Mouse (Mus musculus) cerebral cortex, adult 2 months (tissue): ENCODE results near the gene Aldh1a3.

Source experiments
- WGBS: fragments of 180-500 bp; shearing (Covaris S2); methylation state at CpG from one replicate; pipeline ENCODE4 v1.1.7; 2018; 5-methylcytosine and 5-hydroxymethylcytosine counted together

Aldh1a3 gene

DNA sequence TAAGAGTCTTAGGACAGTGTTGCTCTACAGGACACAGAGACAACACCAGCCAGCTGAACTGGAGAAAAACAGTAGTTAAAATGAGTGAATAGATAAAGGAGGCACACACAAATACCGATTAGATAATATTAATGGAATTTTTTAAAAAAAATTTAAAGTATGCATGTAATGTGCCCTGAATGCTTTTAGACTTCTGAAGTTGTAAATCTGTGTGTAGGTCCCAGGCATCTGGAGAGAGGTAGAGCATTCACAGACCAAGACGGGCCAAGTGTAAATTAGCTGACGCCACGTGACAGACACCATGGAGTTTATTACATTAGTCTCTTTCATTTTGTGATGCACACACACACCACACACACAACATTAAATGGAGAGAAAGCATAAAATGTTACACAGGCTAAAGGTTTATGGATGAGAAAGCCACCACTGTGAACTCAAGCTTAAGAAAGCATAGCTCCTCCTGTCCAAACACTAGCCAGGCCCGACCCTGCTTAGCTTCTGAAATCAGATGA, 57.3 kb downstream of the Aldh1a3 start:
- WGBS: 80% methylated on average over 5 of the region's 5 CpGs

GRCm38 (mm10) chr7:66369071-66369933, 58.0 kb downstream of the Aldh1a3 start:
- 67% methylated on average over 5 of the region's 5 CpGs for WGBS

- WGBS: 71% methylated on average over 2 of the region's 2 CpGs
Measured at GRCm38 (mm10) chr7:66365904-66366303, 61.4 kb downstream of the Aldh1a3 start, which contains the start of gene Gm10974. Gene Gm10974 (plus strand): TSS chr7:66365905.

DNA sequence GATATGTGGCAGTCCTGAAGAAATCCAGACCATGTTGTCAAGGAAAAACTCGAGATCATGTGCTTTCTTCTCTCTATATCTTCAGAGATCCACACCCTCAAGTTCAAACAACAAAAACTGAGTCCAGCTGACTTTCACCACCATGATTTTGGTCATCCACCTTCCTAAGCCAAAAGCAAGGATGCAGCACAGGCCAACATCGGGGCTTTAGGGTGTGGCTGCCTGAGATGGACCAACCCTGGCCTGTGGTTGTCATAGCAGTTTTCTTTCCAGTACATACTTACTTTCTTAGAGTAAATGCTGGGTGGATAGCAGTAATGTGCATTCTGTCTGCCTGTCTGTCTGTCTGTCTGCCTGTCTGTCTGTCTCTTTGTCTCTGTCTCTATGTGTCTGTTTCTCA, 61.9 kb downstream of the Aldh1a3 start:
- WGBS: 80% methylated on average over 2 of the region's 2 CpGs

GRCm38 (mm10) chr7:66364491-66364890, 62.8 kb downstream of the Aldh1a3 start:
- WGBS: 97% methylated on average over 11 of the region's 11 CpGs

GRCm38 (mm10) chr7:66359044-66359443, 68.3 kb downstream of the Aldh1a3 start:
- WGBS: 92% methylated on average over 4 of the region's 4 CpGs

- 97% methylated on average over 3 of the region's 3 CpGs for WGBS
Measured at GRCm38 (mm10) chr7:66358461-66358860, 68.9 kb downstream of the Aldh1a3 start.

DNA sequence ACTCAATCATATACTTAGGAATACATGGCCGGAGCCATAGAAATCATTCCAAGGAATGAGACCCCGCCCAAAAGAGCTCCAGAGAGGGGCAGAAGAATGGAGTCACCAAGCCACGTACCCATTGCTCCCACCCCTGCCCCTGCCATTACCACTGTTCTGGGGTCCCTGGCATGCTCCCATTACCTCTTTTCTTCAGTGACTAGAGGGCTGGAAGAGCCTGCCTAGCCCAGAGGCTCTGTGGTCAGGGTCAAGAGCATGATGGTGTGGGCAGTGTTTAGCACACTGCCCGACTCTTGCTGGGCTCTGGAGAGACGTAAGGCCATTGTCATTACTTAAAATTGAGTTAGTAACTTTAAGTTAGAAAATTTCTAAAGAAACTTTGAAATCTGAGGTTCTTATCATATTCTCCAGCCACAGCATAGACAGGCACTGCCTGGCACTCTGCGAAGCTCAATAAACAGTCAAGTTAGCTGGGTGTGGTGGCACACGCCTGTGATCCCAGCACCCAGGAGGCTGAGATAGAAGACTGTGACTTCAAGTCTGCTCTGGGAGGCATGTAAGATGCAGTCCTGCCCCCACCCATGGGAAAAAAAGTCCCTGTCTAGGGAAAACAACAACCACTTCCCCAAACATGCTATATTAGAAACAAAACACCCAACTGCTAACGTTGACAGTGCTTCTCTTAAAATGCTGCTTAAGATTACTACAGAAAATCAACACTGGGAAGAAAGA, 71.4 kb downstream of the Aldh1a3 start:
- 84% methylated on average over 8 of the region's 8 CpGs for WGBS

DNA sequence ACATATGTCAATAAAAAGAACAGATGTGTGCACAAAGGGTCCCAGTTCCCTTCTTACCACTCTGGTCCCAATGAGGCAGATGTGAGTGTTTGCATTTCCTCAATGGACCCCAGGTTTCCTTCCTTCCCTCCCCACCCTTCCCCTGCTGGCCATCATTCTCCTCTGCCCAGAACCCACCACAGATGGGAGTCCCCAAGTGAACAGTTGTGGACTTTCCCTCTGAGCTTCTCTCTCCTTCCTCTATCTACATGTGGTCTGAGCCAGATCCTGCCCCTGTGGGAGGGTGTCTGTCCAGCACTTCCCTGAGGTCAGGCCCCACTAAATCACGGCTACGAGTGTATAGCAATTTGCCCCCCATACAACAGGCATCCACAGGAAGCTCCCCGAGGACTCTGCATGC, 72.4 kb downstream of the Aldh1a3 start:
- 78% methylated on average over 3 of the region's 3 CpGs for whole genome bisulfite sequencing

- 75% methylated on average over 4 of the region's 4 CpGs for WGBS
Measured at GRCm38 (mm10) chr7:66351074-66351473, 76.2 kb downstream of the Aldh1a3 start.

GRCm38 (mm10) chr7:66349670-66350069, 77.6 kb downstream of the Aldh1a3 start:
- WGBS: 81% methylated on average over 11 of the region's 11 CpGs

DNA sequence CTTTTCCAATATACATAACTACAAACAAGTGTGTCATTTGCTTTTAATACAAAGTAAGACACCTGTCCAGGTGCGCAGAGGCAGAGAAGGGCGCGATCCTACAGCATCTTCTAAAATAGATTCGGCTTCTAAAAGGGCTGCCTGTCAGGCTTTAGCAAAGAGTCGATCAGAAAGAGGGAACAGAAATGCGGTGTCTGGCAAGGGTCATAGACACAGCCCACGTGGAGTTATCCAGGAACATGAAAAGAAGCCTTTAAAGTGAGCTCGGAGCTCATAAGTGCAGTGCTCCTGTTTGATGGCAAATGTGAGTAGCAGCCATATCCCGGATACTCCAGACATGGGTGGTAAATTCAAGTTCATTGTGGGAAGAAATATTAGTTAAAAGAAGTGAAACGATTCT, 78.7 kb downstream of the Aldh1a3 start:
- WGBS: 85% methylated on average over 10 of the region's 10 CpGs

- WGBS: 80% methylated on average over 9 of the region's 9 CpGs
Measured at GRCm38 (mm10) chr7:66346959-66347663, 80.2 kb downstream of the Aldh1a3 start.

DNA sequence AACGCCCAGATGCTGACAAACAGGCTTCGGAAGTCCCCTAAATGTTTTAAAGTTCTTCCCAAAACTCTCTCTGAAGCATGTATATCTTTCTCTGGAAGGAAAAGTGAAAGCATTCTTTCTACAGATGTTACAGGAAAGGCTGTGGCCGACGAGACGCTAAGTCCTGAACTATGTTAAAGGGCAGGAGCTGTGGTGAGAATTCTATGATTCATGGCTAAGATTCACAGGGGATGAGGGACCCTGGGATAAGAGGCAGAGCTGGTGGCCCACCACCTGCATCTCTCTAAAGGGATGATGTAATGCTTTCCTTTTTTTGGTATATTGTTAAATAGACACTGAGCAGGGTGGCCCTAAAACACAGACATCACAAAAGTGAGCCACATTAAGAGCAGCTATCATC, 84.0 kb downstream of the Aldh1a3 start:
- 76% methylated on average over 5 of the region's 5 CpGs for WGBS

GRCm38 (mm10) chr7:66342831-66343230, 84.5 kb downstream of the Aldh1a3 start:
- 79% methylated on average over 6 of the region's 6 CpGs for WGBS

- WGBS: 39% methylated on average over 4 of the region's 4 CpGs
Measured at GRCm38 (mm10) chr7:66342323-66342722, 85.0 kb downstream of the Aldh1a3 start.
